Mouse (Mus musculus) kidney, adult 9 months (tissue): Measurements from ENCODE around the gene Mvb12b.
"Not testable (repeated sequence)": the region's sequence is repeated elsewhere in the genome, so short reads cannot be mapped to it uniquely, and the experiment has no call there.

ENCODE experiments used
- DNase-seq: peaks from one replicate; pipeline ENCODE4 v3.0.0; 2022

Mvb12b gene

GRCm38 (mm10) chr2:33887328-33888099 is at the start of gene Mvb12b:
Mvb12b (minus strand) TSS chr2:33887946.
- DNase-seq = peak; percentile 74

GRCm38 (mm10) chr2:33935756-33936155 is 48.0 kb upstream of the Mvb12b start:
- no peak for DNase-seq

GRCm38 (mm10) chr2:33933606-33934510 is 46.1 kb upstream of the Mvb12b start:
- no peak for DNase-seq

GRCm38 (mm10) chr2:33931161-33931560 is 43.4 kb upstream of the Mvb12b start:
- DNase-seq = no peak

GRCm38 (mm10) chr2:33925288-33925687 is 37.5 kb upstream of the Mvb12b start:
- no peak for DNase-seq

- no peak for DNase-seq
These were observed 35.7 kb upstream of the Mvb12b start for GRCm38 (mm10) chr2:33923482-33923881.

GRCm38 (mm10) chr2:33922466-33922865 is 34.7 kb upstream of the Mvb12b start:
- DNase-seq = no peak

GRCm38 (mm10) chr2:33919934-33920615 is 32.3 kb upstream of the Mvb12b start:
- DNase-seq = peak; percentile 6

- DNase-seq = no peak
These were observed 31.1 kb upstream of the Mvb12b start for GRCm38 (mm10) chr2:33918824-33919223.

- peak; percentile 62 for DNase-seq
These were observed 30.6 kb upstream of the Mvb12b start for GRCm38 (mm10) chr2:33918318-33918717.

- DNase-seq = no peak
These were observed 28.9 kb upstream of the Mvb12b start for GRCm38 (mm10) chr2:33916603-33917002.

GRCm38 (mm10) chr2:33914998-33915397 is 27.3 kb upstream of the Mvb12b start:
- DNase-seq = no peak

- DNase-seq = no peak
These were observed 26.6 kb upstream of the Mvb12b start for GRCm38 (mm10) chr2:33914334-33914733.

GRCm38 (mm10) chr2:33913598-33913997 is 25.9 kb upstream of the Mvb12b start:
- not testable (repeated sequence) for DNase-seq

- DNase-seq = no peak
These were observed 25.0 kb upstream of the Mvb12b start for GRCm38 (mm10) chr2:33912741-33913140.

- peak; percentile 35 for DNase-seq
These were observed 20.6 kb upstream of the Mvb12b start for GRCm38 (mm10) chr2:33908374-33908773.

- no peak for DNase-seq
These were observed 19.4 kb upstream of the Mvb12b start for GRCm38 (mm10) chr2:33907174-33907573.

GRCm38 (mm10) chr2:33895829-33896228 is 8.1 kb upstream of the Mvb12b start:
- DNase-seq = no peak

GRCm38 (mm10) chr2:33893151-33893550 is 5.4 kb upstream of the Mvb12b start:
- no peak for DNase-seq

- no peak for DNase-seq
These were observed 4.6 kb upstream of the Mvb12b start for GRCm38 (mm10) chr2:33892354-33892753.

GRCm38 (mm10) chr2:33888100-33888385 is 297 bp upstream of the Mvb12b start:
- DNase-seq = no peak

GRCm38 (mm10) chr2:33886386-33887327 is 1.1 kb downstream of the Mvb12b start:
- no peak for DNase-seq
